Mouse (Mus musculus): ENCODE results near the gene Ppfia3.
A peak's percentile ranks its signal among the peaks of the same experiment; 100 is the strongest.
"Not testable (repeated sequence)": the region's sequence is repeated elsewhere in the genome, so short reads cannot be mapped to it uniquely, and the experiment has no call there.

The Ppfia3 gene

GRCm38 (mm10) chr7:45366652-45367019, at the start of gene Ppfia3:
TSS of gene Ppfia3 (minus strand) at chr7:45367019.
- no peak for DNase-seq

- DNase-seq = no peak
Observed at GRCm38 (mm10) chr7:45415636-45416035, 48.8 kb upstream of the Ppfia3 start.

DNA sequence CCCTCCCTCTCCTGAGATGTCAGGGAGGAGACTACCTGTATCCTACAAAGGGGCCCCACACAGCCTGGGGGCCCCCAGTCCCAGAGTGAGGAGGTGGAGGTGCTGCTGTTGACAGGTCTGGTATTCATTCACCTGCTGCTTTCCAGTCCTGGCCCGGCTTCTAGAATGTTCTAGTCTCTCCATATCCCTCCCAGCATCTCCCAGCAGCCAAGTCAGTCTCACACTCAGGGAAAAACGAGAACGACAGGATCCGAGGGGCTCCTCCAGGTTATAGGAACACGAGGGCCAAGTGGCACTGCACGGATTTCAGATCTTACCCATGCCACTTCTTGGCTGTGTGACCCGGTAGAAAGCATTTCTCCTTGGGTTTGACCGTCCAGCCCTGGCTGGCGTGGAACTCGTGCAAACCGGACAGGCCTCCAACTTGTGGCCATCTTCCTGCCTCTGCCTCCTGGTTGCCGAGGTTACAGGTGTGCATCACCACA, 48.0 kb upstream of the Ppfia3 start:
- DNase-seq = no peak

DNA sequence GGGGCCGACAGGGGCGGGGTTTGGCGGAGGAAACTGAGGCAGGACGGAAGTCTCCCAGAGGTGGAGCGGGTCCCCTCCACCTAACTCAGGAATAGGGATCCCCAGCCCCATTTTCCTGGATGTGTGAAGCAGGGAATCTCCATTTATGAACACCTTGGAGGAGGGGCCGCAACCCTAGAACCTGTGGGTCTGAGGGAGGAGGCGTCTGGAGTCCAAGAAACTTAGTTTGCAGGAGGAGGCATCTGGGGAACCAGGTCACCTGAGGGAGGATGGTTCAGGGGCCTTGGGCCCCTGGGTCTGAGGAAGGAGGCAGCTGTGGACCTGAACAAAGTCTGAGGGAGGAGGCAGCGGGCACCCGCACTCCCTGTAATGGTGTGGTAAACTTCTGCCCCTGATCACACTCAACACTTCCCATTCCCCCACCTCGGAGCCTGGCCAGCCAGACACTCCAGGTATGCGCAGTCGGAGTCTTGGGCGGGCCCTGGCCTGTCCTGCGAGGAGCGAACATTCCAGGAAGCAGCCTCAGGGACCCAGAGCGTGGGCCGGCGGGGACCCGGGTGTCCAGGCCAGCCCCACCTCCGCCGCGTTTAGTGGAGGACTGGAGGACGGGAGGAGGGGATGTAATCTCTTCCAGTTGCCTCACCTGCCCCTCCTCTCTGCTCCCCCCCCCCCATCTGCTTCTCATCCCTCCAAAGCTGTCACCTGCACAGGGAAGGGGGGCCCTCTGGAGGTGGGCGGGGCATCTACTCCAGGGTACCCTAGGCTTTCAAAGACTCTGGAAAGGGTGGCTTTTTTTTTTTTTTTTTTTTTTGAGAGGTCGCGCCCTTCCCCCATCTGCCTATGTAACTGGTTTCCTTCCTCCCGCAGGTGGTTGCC, 47.3 kb upstream of the Ppfia3 start:
- no peak for DNase-seq

GRCm38 (mm10) chr7:45413113-45413863, 46.5 kb upstream of the Ppfia3 start, which contains the start of gene Ntf5:
TSS of gene Ntf5 (plus strand) at chr7:45413695.
- no peak for DNase-seq

DNA sequence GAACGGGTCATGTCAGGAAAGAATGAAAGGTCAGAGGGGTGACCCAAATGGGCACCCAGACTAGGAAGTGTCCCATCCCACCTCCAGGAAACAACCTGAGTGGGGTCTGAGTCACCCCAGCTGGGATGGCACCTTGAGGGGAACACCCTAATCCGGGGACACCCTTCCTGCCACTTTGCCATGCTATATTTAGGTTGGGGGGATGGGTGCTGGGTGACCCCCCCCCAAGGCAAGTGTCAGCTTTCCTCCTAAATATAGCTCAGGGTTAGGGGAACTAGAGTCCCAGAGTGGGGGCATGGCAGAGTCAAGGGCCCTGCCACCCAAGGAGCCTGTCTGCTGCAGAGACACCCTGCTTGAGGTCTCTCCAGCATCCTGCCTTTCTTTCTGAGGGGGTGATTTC, 45.6 kb upstream of the Ppfia3 start:
- DNase-seq = no peak

DNA sequence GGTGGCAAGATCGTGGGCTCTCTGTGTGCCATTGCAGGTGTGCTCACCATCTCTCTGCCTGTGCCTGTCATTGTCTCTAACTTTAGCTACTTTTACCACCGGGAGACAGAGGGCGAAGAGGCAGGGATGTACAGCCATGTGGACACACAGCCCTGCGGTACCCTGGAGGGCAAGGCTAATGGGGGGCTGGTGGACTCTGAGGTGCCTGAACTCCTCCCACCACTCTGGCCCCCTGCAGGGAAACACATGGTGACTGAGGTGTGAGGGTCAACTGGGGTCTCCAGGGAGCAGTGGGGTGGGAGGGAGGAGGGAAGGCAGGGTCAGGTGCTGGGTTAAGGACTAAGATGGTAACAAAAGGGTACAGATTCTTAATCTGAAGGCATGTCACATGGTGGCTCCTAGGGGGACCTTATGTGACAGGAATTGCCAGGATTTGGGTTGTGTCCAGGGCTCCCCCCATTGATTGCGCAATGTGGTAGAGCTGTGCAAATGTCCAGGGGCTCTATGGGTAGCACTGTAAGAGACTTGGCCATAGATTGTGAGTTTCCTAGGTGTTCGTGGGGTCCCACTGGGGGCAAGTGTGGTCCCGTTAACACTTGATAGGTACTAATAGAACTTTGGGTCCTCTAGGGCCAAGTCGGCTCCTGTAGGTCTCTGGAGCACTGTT, 42.8 kb upstream of the Ppfia3 start:
- DNase-seq = no peak

- no peak for DNase-seq
Observed at GRCm38 (mm10) chr7:45408949-45409348, 42.1 kb upstream of the Ppfia3 start.

GRCm38 (mm10) chr7:45408351-45408750, 41.5 kb upstream of the Ppfia3 start:
- DNase-seq = no peak

DNA sequence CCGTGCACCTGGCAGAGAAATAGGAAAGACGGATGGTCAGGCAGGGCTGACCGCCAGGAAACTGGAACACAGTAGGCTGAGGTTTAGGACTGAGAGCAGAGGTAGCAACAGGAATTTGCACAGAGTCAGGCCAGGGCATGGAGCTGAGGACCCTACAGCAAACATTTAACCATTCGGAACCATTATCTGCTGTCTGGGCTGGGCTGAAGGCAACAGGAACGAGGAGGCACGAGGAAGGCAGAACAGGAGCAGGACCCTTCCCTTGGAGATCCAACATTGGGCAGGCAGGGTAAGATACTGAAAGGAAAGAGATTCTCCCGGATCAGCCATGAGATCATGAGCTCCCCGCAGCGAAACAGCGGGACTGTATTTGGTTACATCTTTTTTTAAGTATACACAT, 41.0 kb upstream of the Ppfia3 start:
- DNase-seq = no peak

DNA sequence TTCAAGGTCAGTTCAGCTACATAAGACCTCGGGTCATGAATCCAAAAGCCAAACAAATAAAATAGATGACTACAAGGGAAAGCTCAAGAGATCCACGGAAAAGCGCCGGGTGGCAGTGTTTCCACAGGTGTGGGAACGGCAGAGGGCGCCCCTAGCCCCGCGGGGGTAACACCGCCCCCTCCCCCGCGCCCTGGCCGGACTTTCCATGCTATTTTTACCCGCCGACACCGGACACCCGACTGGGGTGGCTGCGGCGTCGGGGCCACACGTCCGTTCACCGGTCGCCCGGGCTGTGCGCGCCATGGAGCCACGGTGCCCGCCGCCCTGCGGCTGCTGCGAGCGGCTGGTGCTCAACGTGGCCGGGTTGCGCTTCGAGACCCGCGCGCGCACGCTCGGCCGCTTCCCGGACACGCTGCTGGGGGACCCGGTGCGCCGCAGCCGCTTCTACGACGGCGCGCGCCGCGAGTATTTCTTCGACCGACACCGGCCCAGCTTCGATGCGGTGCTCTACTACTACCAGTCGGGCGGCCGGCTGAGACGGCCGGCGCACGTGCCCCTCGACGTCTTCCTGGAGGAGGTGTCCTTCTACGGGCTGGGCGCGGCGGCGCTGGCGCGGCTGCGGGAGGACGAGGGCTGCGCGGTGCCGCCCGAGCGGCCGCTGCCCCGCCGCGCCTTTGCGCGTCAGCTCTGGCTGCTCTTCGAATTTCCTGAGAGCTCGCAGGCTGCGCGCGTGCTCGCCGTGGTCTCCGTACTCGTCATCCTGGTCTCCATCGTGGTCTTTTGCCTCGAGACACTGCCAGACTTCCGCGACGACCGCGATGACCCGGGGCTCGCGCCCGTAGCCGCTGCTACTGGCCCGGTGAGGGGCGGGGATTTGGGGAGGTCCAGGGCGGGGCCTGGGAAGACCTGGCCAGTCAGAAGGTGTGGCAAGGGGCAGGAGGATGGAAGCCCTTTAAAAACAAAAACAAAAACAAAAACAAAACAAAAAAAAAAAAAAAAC, 39.6 kb upstream of the Ppfia3 start:
- no peak for DNase-seq

DNA sequence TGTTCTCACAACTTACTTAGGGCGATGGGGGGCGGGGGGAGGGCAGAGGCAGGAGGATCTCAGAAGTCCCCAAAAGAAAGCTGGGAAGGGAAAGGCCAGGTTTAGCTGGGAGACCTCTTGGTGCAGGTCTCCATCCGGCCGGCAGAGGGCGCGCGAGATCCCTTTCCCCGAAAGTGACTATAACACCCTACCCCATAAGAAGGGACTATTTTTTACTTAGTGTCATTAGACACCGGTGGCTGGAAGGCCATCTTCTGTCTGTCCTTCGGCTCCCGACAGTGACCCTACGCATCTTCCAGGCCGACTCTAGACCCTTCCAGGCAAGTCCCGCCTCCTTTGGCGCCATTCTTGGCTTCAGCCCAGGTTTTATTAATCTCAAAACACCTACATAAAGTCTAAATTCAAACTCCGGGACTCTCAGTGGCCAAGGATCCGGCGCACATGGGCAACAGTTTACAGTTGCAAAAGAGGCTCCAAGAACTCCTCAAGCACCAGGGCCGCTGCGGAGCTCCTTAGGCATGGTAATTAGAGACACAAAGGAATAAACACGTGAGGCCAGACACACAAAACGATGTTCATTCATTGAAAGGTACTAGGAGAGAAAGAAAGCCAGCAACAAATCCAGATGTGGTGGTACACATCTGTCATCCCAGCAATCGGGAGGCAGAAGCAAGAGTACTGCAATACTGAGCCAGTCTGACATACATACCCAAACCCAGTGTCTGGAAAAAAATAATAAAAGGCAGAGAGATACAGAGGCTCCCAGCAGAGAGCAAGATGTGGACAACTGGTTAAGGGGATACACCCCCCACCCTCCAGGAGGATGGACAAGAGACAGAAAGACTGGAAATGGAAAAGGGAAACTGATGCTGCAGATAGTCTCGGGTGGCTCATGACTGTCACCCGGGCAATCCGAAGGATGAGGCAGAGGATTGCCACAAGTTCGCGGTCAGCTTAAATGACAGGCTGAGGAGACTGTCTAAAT, 38.6 kb upstream of the Ppfia3 start, which contains the start of gene Kcna7:
Kcna7 (plus strand) TSS at position 563 of the 985 bp plus-strand sequence.
- peak; percentile 70 for DNase-seq

GRCm38 (mm10) chr7:45403532-45404261, 36.9 kb upstream of the Ppfia3 start:
- DNase-seq = peak; percentile 69

DNA sequence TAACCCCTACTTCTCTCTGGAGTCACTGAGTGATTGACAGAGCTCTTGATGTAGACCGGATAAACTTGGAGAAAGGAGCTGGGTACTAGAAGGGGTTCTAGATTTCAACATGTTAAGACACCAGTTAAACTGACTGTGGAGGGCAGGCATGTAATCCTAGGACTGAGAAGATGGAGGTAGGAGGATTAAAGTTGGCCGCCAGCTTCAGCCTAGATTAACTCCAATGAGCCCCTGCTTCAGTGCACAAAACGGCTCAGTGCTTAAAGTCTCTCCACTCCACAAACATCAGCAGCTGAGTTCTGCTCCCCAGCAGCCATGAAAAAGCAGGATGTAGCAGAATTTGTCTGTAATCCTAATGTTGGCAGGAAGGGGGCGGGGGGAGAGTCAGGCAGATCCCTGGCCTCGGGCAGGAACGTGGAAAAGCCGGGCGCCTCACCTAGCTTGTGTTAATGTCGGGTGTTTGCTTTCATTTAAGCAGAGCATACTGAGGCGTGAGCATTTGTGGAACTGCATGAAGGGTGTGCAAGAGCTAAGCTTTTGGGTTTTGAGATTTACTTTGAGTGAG, 34.8 kb upstream of the Ppfia3 start:
- no peak for DNase-seq

GRCm38 (mm10) chr7:45396787-45397186, 30.0 kb upstream of the Ppfia3 start:
- no peak for DNase-seq

GRCm38 (mm10) chr7:45396337-45396775, 29.5 kb upstream of the Ppfia3 start:
- not testable (repeated sequence) for DNase-seq

DNA sequence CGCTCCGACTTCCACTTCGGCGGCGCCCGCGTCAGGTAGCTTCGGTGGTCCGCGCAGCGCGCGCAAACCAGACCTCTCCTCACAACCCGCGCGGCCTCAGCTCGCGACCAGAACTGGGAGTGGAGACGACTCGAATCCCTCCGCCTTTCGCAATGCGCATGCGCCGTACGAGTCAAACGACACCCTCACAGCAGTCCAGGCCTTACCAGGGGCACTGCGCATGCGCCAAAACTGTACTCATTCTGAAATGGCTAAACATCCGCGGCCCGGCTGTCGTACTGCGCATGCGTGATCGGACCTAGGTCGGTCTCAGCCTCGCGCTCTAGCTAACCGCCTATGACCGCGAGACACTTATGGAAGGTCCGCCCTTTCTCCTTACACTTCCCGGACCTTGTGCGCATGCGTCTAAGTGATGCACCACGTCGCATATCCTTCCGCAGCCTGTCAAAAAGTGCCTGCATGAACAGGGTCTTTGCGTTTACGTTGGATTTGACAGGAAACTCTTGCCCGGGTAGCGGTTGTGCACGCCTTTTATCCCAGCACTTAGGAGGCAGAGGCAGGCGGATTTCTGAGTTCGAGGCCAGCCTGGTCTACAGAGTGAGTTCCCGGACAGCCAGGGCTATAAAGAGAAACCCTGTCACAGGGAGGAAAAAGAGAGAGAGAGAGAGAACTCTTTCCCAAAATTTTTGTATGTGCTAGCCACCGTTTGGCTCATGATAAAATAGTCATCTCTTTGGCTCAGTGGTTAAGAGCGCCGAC, 28.9 kb upstream of the Ppfia3 start, which contains the start of gene Snrnp70:
Snrnp70 (minus strand) TSS at position 165 of the 759 bp plus-strand sequence.
- peak; percentile 100 for DNase-seq

DNA sequence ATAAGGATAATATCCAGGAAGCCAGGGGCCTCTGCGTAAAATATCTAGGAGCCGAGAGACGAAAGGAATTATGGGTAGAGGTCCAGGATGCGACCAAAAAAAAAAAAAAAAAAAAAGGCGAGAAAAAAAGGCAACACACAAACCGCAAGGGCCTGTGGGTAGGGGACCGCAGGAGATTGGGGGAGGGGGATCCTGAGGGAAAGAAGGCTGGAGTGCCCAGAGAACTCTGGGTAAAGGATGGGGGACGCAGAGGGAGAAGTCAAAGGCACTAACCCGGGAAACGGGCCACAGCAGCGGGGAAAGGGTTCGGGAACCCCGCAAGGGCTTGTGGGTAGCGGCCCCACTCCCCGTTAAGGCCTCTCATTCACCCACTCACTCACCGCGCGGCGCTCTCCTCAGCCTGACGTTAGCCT, 28.3 kb upstream of the Ppfia3 start:
- peak; percentile 63 for DNase-seq

- DNase-seq = no peak
Observed at GRCm38 (mm10) chr7:45386077-45386476, 19.3 kb upstream of the Ppfia3 start.

Measured in right cerebral cortex, postnatal 14 days (tissue).